Mouse (Mus musculus) liver, adult 2 months (tissue): ENCODE measurements at regions not wholly inside any gene's neighbourhood (a gene's known extent, or its start where the extent isn't known, plus 50 kb on each side); places are given as distances from the start of the nearest gene placed in this dataset.

Experiments
- CTCF ChIP-seq: fragments of 200-500 bp; IDR thresholded peaks from 2 replicates; pipeline ENCODE4 v1.5.1; 2011; ENCODE audit warnings: low read depth, low read length, control low read depth
- POLR2A ChIP-seq: fragments of 200-500 bp; IDR thresholded peaks from 2 replicates; pipeline ENCODE4 v1.6.1; 2011; ENCODE audit warnings: low read length, control low read depth; ENCODE audit not compliant: insufficient read depth; ENCODE audit errors: extremely low read depth

DNA sequence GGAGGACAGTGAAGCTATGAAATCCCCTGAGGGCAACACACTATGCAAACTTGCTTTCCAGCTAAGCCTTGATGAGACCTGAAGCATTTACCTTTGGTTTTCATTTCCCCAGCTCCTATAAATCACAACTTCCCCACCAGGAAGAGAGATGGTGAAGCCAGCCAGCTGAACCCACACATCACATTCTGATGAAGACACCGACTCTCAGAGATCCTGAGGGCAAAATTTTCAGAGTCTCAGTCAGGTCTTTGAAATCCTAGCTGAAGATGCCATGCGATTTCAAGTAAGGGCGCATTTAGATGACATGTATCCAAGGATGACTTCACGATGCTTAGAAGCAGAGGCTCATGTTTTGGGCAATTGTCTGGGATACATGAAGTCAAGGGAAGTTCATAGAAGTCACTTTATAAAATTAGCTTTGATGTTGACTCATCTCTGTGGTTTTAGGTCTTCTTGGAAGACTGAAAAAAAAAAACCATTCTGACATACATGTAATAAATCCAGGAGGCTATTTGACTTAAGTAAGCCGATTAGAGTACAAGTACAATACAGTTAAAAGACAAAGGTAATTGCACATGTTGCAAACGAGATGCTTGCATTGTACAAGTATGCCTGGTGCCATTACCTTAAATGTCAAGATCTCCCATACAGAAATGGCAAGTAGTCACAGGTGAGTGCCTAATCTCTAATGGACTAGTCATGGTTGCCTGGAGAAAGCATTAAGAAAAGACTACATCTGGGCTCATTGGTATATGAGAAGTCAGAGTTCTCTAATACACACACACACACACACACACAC is 391.1 kb upstream of the Prickle1 start:
- no peak for TF ChIP-seq CTCF
- no peak for TF ChIP-seq POLR2A
